In genomic region chr1:139412365-139412764, GRCm38 (mm10) we compare ENCODE assay signal across 1 mouse cellular context. TPM values are rescaled to one million over a fixed set of nuclear protein-coding genes. Genes with fewer than 3 reads are reported as not detected.
"Had no signal": no experiment of that assay in that cellular context is flagged by ENCODE, and none has a peak within 500 bp of the region (broad histone marks: within the 10 kb centered on the region; RNA-seq: fewer than 3 reads in every experiment).

No protein-coding gene starts in this region.

RNA-seq across cellular contexts. Expression of gene Crb1, which starts 35.5 kb away (rescaled TPM):
- total RNA-seq: neutrophil, adult 5-6 weeks had no signal
